Comparison of ENCODE assay signal across 20 mouse cellular contexts in the genomic region with DNA sequence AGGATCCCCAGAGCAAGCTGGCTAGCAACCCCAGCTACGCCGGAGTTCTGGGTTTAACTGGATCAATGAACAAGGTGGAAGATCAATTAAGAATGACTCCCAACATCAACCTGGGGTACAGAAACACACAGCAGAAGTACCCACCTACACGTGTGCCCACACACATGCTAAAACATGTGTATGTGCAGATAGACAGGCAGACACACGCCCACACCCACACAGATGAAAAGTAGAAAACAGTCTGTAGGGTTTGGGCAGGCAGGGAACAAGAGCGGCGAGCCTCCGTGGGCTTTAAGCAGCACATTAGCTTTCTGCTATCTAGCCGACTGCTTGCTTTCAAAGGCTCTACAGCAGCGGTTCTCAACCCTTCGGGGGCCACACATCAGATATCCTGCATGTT. TPM values are rescaled to one million over a fixed set of nuclear protein-coding genes. Genes with fewer than 3 reads are reported as not detected.
DNase-seq lines count a peak whose midpoint lies in the region; ATAC-seq lines count a peak whose summit lies in the region.
"Had no signal": no experiment of that assay in that cellular context is flagged by ENCODE, and none has a peak within 500 bp of the region (broad histone marks: within the 10 kb centered on the region; RNA-seq: fewer than 3 reads in every experiment).

No protein-coding gene starts in this region.

- H3K9me3 ChIP-seq in megakaryocyte, embryonic 14.5 days, result no peaks in the 10 kb centered on the region
- H3K9me3 ChIP-seq in hindbrain, embryonic 10.5 days, result no peaks in the 10 kb centered on the region
- H3K9me3 ChIP-seq: forebrain, embryonic 15.5 days; G1E; limb, embryonic 10.5 days; midbrain, embryonic 15.5 days had no signal

- peaks cover 81% of the 10 kb centered on the region for H3K27me3 ChIP-seq in megakaryocyte, embryonic 14.5 days (replicated peaks)
- H3K27me3 ChIP-seq in hindbrain, embryonic 10.5 days (ENCODE audit: insufficient read depth, poor library complexity, severe bottlenecking), result peaks cover 28% of the 10 kb centered on the region

- peak overlapping the region; percentile 54 for H3K4me3 ChIP-seq in megakaryocyte, embryonic 14.5 days (replicated peaks)
- no peak overlapping the region for H3K4me3 ChIP-seq in hindbrain, embryonic 10.5 days
- H3K4me3 ChIP-seq: forebrain, embryonic 15.5 days; left cerebral cortex, adult 2 months; limb, embryonic 10.5 days; midbrain, embryonic 15.5 days had no signal

- WGBS in hindbrain, embryonic 10.5 days, result 68% methylated on average over 10 of the region's 10 CpGs

- DNase-seq in T-cell, adult 2 months (ENCODE audit: low spot score), result peak; percentile 46
- DNase-seq in layer of hippocampus, adult 8-10 months (ENCODE audit: low spot score in 2 of 2), result peak; percentile 18 to 34
- no peak for DNase-seq in hindbrain, embryonic 10.5 days (ENCODE audit: low spot score)
- no peak for DNase-seq in heart, adult 11 months
- DNase-seq: adrenal gland, adult 2 months; cerebellum, adult 2 months; heart, adult 18-20 months; heart, postnatal 4 days; kidney, adult 8-10 months; kidney, postnatal 25 days; lung, adult 18-20 months; lung, postnatal 36 days had no signal

- H3K27ac ChIP-seq in hindbrain, embryonic 10.5 days, result no peak overlapping the region
- H3K27ac ChIP-seq: forebrain, embryonic 15.5 days; left cerebral cortex, adult 2 months; limb, embryonic 10.5 days; midbrain, embryonic 15.5 days had no signal

- peaks cover 41% of the 10 kb centered on the region for H3K36me3 ChIP-seq in megakaryocyte, embryonic 14.5 days (replicated peaks; ENCODE audit: low read length)
- no peaks in the 10 kb centered on the region for H3K36me3 ChIP-seq in hindbrain, embryonic 10.5 days
- H3K36me3 ChIP-seq: forebrain, embryonic 15.5 days; G1E; limb, embryonic 10.5 days; midbrain, embryonic 15.5 days had no signal

- H3K4me1 ChIP-seq in megakaryocyte, embryonic 14.5 days, result peaks cover 71% of the 10 kb centered on the region
- H3K4me1 ChIP-seq in hindbrain, embryonic 10.5 days (replicated peaks), result peaks cover 13% of the 10 kb centered on the region

- no peak for ATAC-seq in megakaryocyte, adult 5-6 weeks (ENCODE audit: poor library complexity, severe bottlenecking)
- ATAC-seq in megakaryocyte progenitor cell, adult 5-6 weeks (replicated peaks; ENCODE audit: poor library complexity), result peak; percentile 13; the same call in 1 of the 2 replicates
- ATAC-seq: forebrain, embryonic 15.5 days; midbrain, embryonic 15.5 days had no signal

RNA-seq across cellular contexts. Expression of a gene that starts 13.4 kb away (rescaled TPM):
- 12.5 and 23.0 TPM in 2 replicates for polyA plus RNA-seq in megakaryocyte, embryonic 14.5 days (2012; ENCODE audit: insufficient read depth, low replicate concordance)
- total RNA-seq in megakaryocyte, adult 5-6 weeks (2015), result 3.5 and 6.2 TPM in 2 replicates
- total RNA-seq in megakaryocyte, adult 5-6 weeks (2017), result 1.8 and 4.2 TPM in 2 replicates
- total RNA-seq in layer of hippocampus, adult 8-10 months (2022), result 1 to 10 TPM in 3 of 4 experiments, under 1 TPM in 1; 0.68 to 7.5 (median 5.7) TPM
- 12.2 and 28.8 TPM in 2 replicates for total RNA-seq in megakaryocyte progenitor cell, adult 5-6 weeks (2015)
- 5.2 and 10.8 TPM in 2 replicates for total RNA-seq in megakaryocyte progenitor cell, adult 5-6 weeks (2017)
- polyA plus RNA-seq in hindbrain, embryonic 10.5 days (2016; fragmentation: Nextera tagmentation; extraction: Ambion mirVana), result 1.6 and 2.8 TPM in 2 replicates
- total RNA-seq: heart, postnatal 4 days had no signal

RNA-seq across cellular contexts. Expression of a gene that starts 28.1 kb away (rescaled TPM):
- polyA plus RNA-seq in megakaryocyte, embryonic 14.5 days (2012; ENCODE audit: insufficient read depth, low replicate concordance), result 2.3 TPM in 1 of 2 replicates, not detected in the other
- 3.6 and 4.2 TPM in 2 replicates for total RNA-seq in megakaryocyte, adult 5-6 weeks (2015)
- total RNA-seq in megakaryocyte, adult 5-6 weeks (2017), result 9.6 and 11.4 TPM in 2 replicates
- total RNA-seq in layer of hippocampus, adult 8-10 months (2022), result 10 to 100 TPM in 2 of 4 experiments, 1 to 10 TPM in 2; 8.8 to 14.4 (median 11.5) TPM
- 11.7 and 11.9 TPM in 2 replicates for total RNA-seq in megakaryocyte progenitor cell, adult 5-6 weeks (2015)
- total RNA-seq in megakaryocyte progenitor cell, adult 5-6 weeks (2017), result 28.0 and 29.8 TPM in 2 replicates
- 0.05 and 0.11 TPM in 2 replicates for polyA plus RNA-seq in hindbrain, embryonic 10.5 days (2016; fragmentation: Nextera tagmentation; extraction: Ambion mirVana)

RNA-seq across cellular contexts. Expression of a gene that starts 31.8 kb away (rescaled TPM):
- polyA plus RNA-seq in megakaryocyte, embryonic 14.5 days (2012; ENCODE audit: insufficient read depth, low replicate concordance), result 2,082 and 2,619 TPM in 2 replicates
- total RNA-seq in megakaryocyte, adult 5-6 weeks (2015), result 309 and 324 TPM in 2 replicates
- 275 and 304 TPM in 2 replicates for total RNA-seq in megakaryocyte, adult 5-6 weeks (2017)
- 10 to 100 TPM in 2 of 4 experiments, 1 to 10 TPM in 2; 4.5 to 15.9 (median 9.7) TPM for total RNA-seq in layer of hippocampus, adult 8-10 months (2022)
- total RNA-seq in megakaryocyte progenitor cell, adult 5-6 weeks (2015), result 129 and 133 TPM in 2 replicates
- total RNA-seq in megakaryocyte progenitor cell, adult 5-6 weeks (2017), result 98.9 and 105 TPM in 2 replicates
- polyA plus RNA-seq in hindbrain, embryonic 10.5 days (2016; fragmentation: Nextera tagmentation; extraction: Ambion mirVana), result 4.0 and 4.5 TPM in 2 replicates

Comparison
In these comparisons a context has a peak if more than half of its experiments do, and no peak if none do; other contexts are left out.
1. DNase-seq: peak in T-cell, adult 2 months (single experiment) and layer of hippocampus, adult 8-10 months (2 of 2); none in hindbrain, embryonic 10.5 days (single experiment) and heart, adult 11 months (single experiment).
2. RNA of a gene that starts 31.8 kb away (total RNA-seq): 275 to 324 TPM in megakaryocyte, adult 5-6 weeks and 98.9 to 133 TPM in megakaryocyte progenitor cell, adult 5-6 weeks; 4.5 to 15.9 TPM in layer of hippocampus, adult 8-10 months; every median in the first group is over 4 times any median in the second.